Mouse (Mus musculus) erythroblast, embryonic 14.5 days (primary cell): Measurements from ENCODE around the gene Dop1b. TPM values are rescaled to one million over a fixed set of nuclear protein-coding genes. Genes with fewer than 3 reads are reported as not detected.
"Not testable (repeated sequence)": the region's sequence is repeated elsewhere in the genome, so short reads cannot be mapped to it uniquely, and the experiment has no call there.

Experiments used
- H3K27me3 ChIP-seq: 2 replicates; pipeline ENCODE4 v1.6.1; 2012; ENCODE audit warnings: inconsistent platforms; ENCODE audit not compliant: control insufficient read depth
- H3K36me3 ChIP-seq: 2 replicates; pipeline ENCODE4 v1.6.1; 2012; ENCODE audit warnings: mild to moderate bottlenecking, inconsistent platforms; ENCODE audit not compliant: control insufficient read depth
- H3K4me1 ChIP-seq: 2 replicates; pipeline ENCODE4 v1.6.1; 2012; ENCODE audit warnings: inconsistent platforms; ENCODE audit not compliant: control insufficient read depth
- H3K4me3 ChIP-seq: replicated peaks from 2 replicates; pipeline ENCODE3; 2012; ENCODE audit warnings: moderate library complexity, mild to moderate bottlenecking, inconsistent platforms
- H3K9me3 ChIP-seq: 2 replicates; pipeline ENCODE4 v1.6.1; 2012; ENCODE audit warnings: low read length, inconsistent platforms, mixed read lengths; ENCODE audit not compliant: control insufficient read depth
- GATA1 ChIP-seq: IDR thresholded peaks from 2 replicates; pipeline ENCODE4 v1.6.1; 2012; ENCODE audit warnings: low read length, inconsistent platforms, mixed read lengths
- TAL1 ChIP-seq: IDR thresholded peaks from 3 replicates; pipeline ENCODE4 v1.6.1; 2012; ENCODE audit warnings: low read length, inconsistent platforms, mixed read lengths
- polyA plus RNA-seq: library from polyadenylated mRNA; stranded (reverse); fragments of >175 nt; gene quantifications from 2 replicates; pipeline ENCODE4 v1.2.3, GENCODE M21; 2012

The Dop1b gene
- polyA plus RNA-seq, 1 experiment: 2.8 TPM

GRCm38 (mm10) chr16:93817371-93817770, 105.7 kb downstream of the Dop1b start:
- Histone ChIP-seq H3K4me3 (peak overlapping the region; percentile 65), H3K36me3 (peaks cover 6% of the 10 kb centered on the region), H3K9me3 (peaks cover 6% of the 10 kb centered on the region; the same call in 1 of the 2 replicates), H3K27me3 (no peaks in the 10 kb centered on the region), H3K4me1 (peaks cover 53% of the 10 kb centered on the region)
- TF ChIP-seq TAL1 (no peak), GATA1 (no peak)

DNA sequence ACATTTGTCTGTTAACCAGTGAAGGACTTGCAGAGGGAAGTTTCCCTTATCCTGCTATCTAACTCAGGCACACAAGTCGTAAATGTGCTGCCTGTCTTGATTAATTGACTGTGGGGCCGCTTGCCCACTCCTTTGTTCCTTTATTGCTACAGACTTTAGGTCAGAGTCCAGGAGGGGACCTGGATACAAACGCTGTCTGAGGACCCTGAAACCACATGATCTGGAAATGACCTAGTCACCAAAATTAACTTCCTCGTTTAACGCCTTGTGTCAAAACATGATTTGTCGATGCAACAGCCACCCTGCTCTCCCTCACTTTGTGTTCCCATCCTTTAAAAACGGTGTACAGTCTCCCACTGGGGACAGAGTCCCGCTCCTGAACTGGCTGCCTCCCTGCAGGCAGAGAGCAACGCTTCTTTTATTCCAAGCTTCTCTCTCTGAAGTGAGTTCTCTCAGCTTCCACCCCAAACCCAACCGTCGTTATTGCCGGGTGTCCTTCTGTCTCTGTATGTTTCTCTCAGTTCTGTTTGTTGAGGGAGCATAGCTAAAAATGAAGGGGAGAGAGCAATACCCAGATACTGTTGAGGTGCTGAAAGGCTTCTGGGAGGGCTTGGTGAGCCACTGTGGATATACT, 107.1 kb downstream of the Dop1b start:
- H3K27me3 ChIP-seq: no peaks in the 10 kb centered on the region
- H3K4me3 ChIP-seq: peak overlapping the region; percentile 19
- H3K9me3 ChIP-seq: peaks cover 4% of the 10 kb centered on the region; the same call in 1 of the 2 replicates
- H3K4me1 ChIP-seq: peaks cover 53% of the 10 kb centered on the region
- H3K36me3 ChIP-seq: peaks cover 3% of the 10 kb centered on the region; the same call in 1 of the 2 replicates
- TF ChIP-seq TAL1 (no peak), GATA1 (no peak)

GRCm38 (mm10) chr16:93819325-93819696, 107.6 kb downstream of the Dop1b start:
- Histone ChIP-seq H3K27me3 (no peaks in the 10 kb centered on the region), H3K4me3 (peak overlapping the region; percentile 19), H3K9me3 (peaks cover 7% of the 10 kb centered on the region), H3K36me3 (peaks cover under 1% of the 10 kb centered on the region; the same call in 1 of the 2 replicates), H3K4me1 (peaks cover 52% of the 10 kb centered on the region)
- TF ChIP-seq TAL1 (no peak), GATA1 (no peak)

DNA sequence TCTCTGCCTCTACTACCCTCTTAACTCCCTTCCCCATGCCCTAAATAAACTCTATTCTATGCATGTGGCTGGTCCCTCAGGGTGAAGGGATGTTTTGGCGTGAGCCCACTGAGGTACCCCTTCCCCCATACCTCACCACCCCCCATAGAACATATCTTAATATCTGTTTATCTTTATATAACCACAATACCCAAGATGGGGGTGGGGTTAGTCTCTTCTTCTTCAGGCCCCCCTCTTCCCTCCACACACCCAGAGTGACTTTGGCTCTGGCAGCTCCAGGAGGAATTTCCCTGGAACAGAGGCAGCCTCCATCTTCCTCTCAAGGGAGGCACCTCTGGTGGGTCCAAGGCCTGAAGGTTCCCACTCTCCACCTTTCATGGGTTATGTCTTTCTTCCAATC, 108.3 kb downstream of the Dop1b start:
- Histone ChIP-seq H3K36me3 (no peaks in the 10 kb centered on the region), H3K4me1 (peaks cover 49% of the 10 kb centered on the region), H3K9me3 (peaks cover 7% of the 10 kb centered on the region), H3K4me3 (no peak overlapping the region), H3K27me3 (no peaks in the 10 kb centered on the region)
- TF ChIP-seq TAL1 (no peak), GATA1 (no peak)

DNA sequence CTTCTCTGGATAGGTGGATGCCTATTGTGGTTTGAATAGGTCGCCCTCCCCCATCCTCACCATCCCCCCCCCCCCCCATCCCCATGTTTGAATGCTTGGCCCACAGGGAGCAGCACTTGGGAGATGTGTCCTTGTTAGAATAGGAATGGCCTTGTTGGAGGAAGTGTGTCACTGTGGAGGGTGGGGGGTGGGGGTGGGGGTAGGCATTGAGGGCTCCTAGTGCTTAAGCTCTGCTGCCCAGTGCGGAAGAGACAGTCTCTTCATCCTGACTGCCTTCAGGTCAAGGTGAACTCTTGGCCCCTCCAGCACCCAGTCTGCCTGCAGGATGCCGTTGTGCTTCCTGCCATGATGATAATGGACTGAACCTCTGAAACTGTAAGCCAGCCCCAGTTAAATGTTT, 110.0 kb downstream of the Dop1b start:
- Histone ChIP-seq H3K36me3 (no peaks in the 10 kb centered on the region), H3K9me3 (peaks cover 7% of the 10 kb centered on the region), H3K4me1 (peaks cover 35% of the 10 kb centered on the region), H3K27me3 (no peaks in the 10 kb centered on the region; the same call in 1 of the 2 replicates), H3K4me3 (no peak overlapping the region)
- TF ChIP-seq TAL1 (no peak), GATA1 (no peak)

GRCm38 (mm10) chr16:93822433-93823225, 110.9 kb downstream of the Dop1b start:
- not testable (repeated sequence) for H3K4me3 ChIP-seq, H3K27me3 ChIP-seq

DNA sequence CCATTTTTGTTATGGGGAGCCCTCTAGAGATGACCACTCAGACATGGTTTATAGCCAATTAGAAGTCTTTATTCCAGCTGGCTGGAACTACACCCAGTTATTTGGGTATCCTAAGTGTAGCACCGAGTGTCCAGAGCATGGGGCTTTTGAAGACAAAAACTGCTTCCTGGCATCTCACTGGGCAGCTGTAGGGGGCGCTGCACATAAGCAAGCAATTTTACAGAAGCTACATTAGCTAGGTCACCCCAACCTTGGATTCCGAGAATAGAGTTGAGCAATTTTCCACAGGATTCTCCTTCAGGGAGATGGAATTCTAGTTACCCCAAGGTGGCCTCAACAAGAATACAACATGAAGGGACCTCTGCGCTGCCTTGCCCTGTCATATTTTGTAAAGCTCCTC, 113.1 kb downstream of the Dop1b start:
- H3K36me3 ChIP-seq: no peaks in the 10 kb centered on the region
- H3K4me3 ChIP-seq: no peak overlapping the region
- H3K4me1 ChIP-seq: peaks cover 5% of the 10 kb centered on the region
- H3K27me3 ChIP-seq: no peaks in the 10 kb centered on the region; the same call in 1 of the 2 replicates
- peaks cover 12% of the 10 kb centered on the region for H3K9me3 ChIP-seq
- TF ChIP-seq TAL1: no peak
- no peak for TF ChIP-seq GATA1

More at GRCm38 (mm10) chr16:93822433-93823225, 110.9 kb downstream of the Dop1b start:
- H3K4me1 ChIP-seq: peaks cover 27% of the 10 kb centered on the region
- not testable (repeated sequence) for H3K9me3 ChIP-seq, H3K36me3 ChIP-seq

GRCm38 (mm10) chr16:93825463-93825862, 113.8 kb downstream of the Dop1b start:
- Histone ChIP-seq H3K4me1 (no peaks in the 10 kb centered on the region; the same call in 1 of the 2 replicates), H3K4me3 (no peak overlapping the region), H3K36me3 (no peaks in the 10 kb centered on the region), H3K9me3 (peaks cover 12% of the 10 kb centered on the region), H3K27me3 (no peaks in the 10 kb centered on the region; the same call in 1 of the 2 replicates)
- no peak for TF ChIP-seq TAL1
- no peak for TF ChIP-seq GATA1

GRCm38 (mm10) chr16:93826054-93826453, 114.3 kb downstream of the Dop1b start:
- TF ChIP-seq TAL1 (no peak), GATA1 (no peak)
- Histone ChIP-seq H3K36me3 (no peaks in the 10 kb centered on the region), H3K4me1 (peaks cover 2% of the 10 kb centered on the region), H3K4me3 (no peak overlapping the region), H3K27me3 (no peaks in the 10 kb centered on the region; the same call in 1 of the 2 replicates), H3K9me3 (peaks cover 12% of the 10 kb centered on the region)

- not testable (repeated sequence) for H3K4me3 ChIP-seq, H3K4me1 ChIP-seq, H3K36me3 ChIP-seq, H3K27me3 ChIP-seq
- peaks cover 12% of the 10 kb centered on the region for H3K9me3 ChIP-seq
These were observed 114.8 kb downstream of the Dop1b start for GRCm38 (mm10) chr16:93826478-93826877.
